Mouse (Mus musculus): ENCODE results near the gene Ide.

- no peak for TF ChIP-seq POLR2A (IDR thresholded peaks at IDR 0.05; ENCODE audit: extremely low read depth, insufficient read depth, low read length)
- TF ChIP-seq CTCF (IDR thresholded peaks at IDR 0.05; ENCODE audit: extremely low read depth, insufficient read depth, low read length) = no peak
Observed at GRCm38 (mm10) chr19:37252104-37252503, 85.5 kb downstream of the Ide start.

All from cortical plate, adult 2 months (tissue).